Mouse (Mus musculus) heart, embryonic 10.5 days (tissue): ENCODE data around the gene Cdc42ep4. TPM values are rescaled to one million over a fixed set of nuclear protein-coding genes. Genes with fewer than 3 reads are reported as not detected.
A peak's percentile ranks its signal among the peaks of the same experiment; 100 is the strongest.

Source experiments
- DNase-seq: peaks from one replicate; pipeline ENCODE4 v3.0.0-alpha.2; 2017; ENCODE audit warnings: low spot score
- H3K27ac ChIP-seq: fragments of 300-500 bp; sonication (generic); 2 replicates; pipeline ENCODE4 v1.5.1; 2016; ENCODE audit warnings: mild to moderate bottlenecking
- H3K27me3 ChIP-seq: fragments of 300-500 bp; sonication (generic); 2 replicates; pipeline ENCODE4 v1.6.1; 2016; ENCODE audit warnings: mild to moderate bottlenecking; ENCODE audit not compliant: poor library complexity, insufficient read depth, severe bottlenecking
- H3K36me3 ChIP-seq: fragments of 300-500 bp; sonication (generic); 2 replicates; pipeline ENCODE4 v1.6.1; 2016; ENCODE audit warnings: mild to moderate bottlenecking, moderate library complexity
- H3K4me1 ChIP-seq: fragments of 300-500 bp; sonication (generic); 2 replicates; pipeline ENCODE4 v1.6.1; 2016; ENCODE audit warnings: mild to moderate bottlenecking
- H3K4me3 ChIP-seq: fragments of 300-500 bp; sonication (generic); 2 replicates; pipeline ENCODE4 v1.5.1; 2016; ENCODE audit warnings: mild to moderate bottlenecking, moderate library complexity
- H3K9me3 ChIP-seq: fragments of 300-500 bp; sonication (generic); 2 replicates; pipeline ENCODE4 v1.6.1; 2016; ENCODE audit warnings: mild to moderate bottlenecking, moderate library complexity
- WGBS: fragments of 180-500 bp; shearing (Covaris S2); methylation state at CpG from one replicate; pipeline ENCODE4 v1.1.7; 2016; 5-methylcytosine and 5-hydroxymethylcytosine counted together
- polyA plus RNA-seq: library from polyadenylated mRNA; unstranded; fragments of >200 nt; fragmentation: Nextera tagmentation; extraction: Ambion mirVana; gene quantifications from 2 replicates; pipeline ENCODE4 v1.2.1, GENCODE M21; 2016

The Cdc42ep4 gene
- polyA plus RNA-seq, 1 experiment from 2014 or later, result 45.4 TPM

DNA sequence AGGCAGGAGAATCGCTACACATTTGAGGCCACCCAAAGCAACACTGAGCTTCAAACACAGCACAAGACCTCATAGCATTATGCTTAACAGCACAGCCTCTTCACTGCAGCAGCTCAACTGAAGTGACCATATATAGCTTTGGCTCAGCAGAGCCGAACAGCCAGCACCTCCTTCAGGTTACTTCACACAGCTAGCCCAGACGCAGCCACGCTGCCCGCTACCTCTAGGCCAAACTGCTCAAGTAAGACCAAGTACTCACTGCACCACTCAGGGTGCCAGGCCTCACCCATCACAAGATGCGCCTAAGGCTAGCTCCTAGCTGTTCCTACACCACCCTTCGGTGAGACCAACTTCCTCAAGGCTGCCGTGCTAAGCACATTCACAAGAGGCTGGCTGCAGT is 73.3 kb downstream of the Cdc42ep4 start:
- peak overlapping the region; percentile 81 for H3K27ac ChIP-seq
- no peaks in the 10 kb centered on the region for H3K27me3 ChIP-seq
- H3K9me3 ChIP-seq, result no peaks in the 10 kb centered on the region
- WGBS, result 65% methylated on average over 8 of the region's 8 CpGs
- no peak for DNase-seq
- H3K4me1 ChIP-seq, result peaks cover 41% of the 10 kb centered on the region
- H3K36me3 ChIP-seq, result peaks cover 40% of the 10 kb centered on the region
- 0 out of 2 replicates have a peak overlapping the region, but pooled peaks have one; percentile 16 for H3K4me3 ChIP-seq

DNA sequence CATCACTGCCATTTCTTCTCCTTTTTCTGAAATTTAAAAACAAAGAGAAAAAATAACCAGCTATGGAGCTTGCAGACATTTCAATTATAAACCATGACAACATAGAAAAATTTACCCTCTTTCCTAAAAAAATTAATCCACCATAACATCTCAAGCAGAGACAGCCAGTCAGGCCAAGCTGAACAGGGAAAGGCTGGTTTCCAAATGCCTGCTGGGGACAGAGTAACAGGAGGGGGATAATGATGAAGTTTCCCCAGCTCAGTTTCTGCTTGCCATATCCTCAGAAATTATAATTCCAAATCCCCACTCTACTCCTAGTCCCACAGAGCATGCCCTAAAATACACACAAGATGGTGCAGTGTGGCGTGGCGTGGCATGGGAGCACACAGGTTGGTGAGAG is 74.3 kb downstream of the Cdc42ep4 start:
- H3K9me3 ChIP-seq, result no peaks in the 10 kb centered on the region
- no peak overlapping the region for H3K4me3 ChIP-seq
- WGBS, result 100% methylated on average over 2 of the region's 2 CpGs
- no peak for DNase-seq
- peaks cover 41% of the 10 kb centered on the region for H3K4me1 ChIP-seq
- no peaks in the 10 kb centered on the region for H3K27me3 ChIP-seq
- H3K27ac ChIP-seq, result peak overlapping the region; percentile 62; the same call in 1 of the 2 replicates
- peaks cover 50% of the 10 kb centered on the region for H3K36me3 ChIP-seq

Other genes with a start within 250 kb of the Cdc42ep4 start
- gene Sstr2, start 132.5 kb downstream of the Cdc42ep4 start, polyA plus RNA-seq, result 0.74 and 1.1 TPM in 2 replicates
- 23.2 and 23.3 TPM in 2 replicates for gene Cog1, start 102.7 kb downstream of the Cdc42ep4 start, polyA plus RNA-seq
- gene Slc39a11, start 101.8 kb downstream of the Cdc42ep4 start, polyA plus RNA-seq, result 23.0 and 26.6 TPM in 2 replicates
- gene Fam104a, start 67.7 kb downstream of the Cdc42ep4 start, polyA plus RNA-seq, result 56.2 and 60.7 TPM in 2 replicates
- 21.8 and 26.3 TPM in 2 replicates for gene D11Wsu47e, start 67.5 kb downstream of the Cdc42ep4 start, polyA plus RNA-seq
- 0.15 and 0.34 TPM in 2 replicates for gene Cpsf4l, start 41.9 kb downstream of the Cdc42ep4 start, polyA plus RNA-seq